Mouse (Mus musculus): Measurements from ENCODE around the gene Arl15. TPM values are rescaled to one million over a fixed set of nuclear protein-coding genes. Genes with fewer than 3 reads are reported as not detected.

Gene Arl15
- polyA plus RNA-seq, 1 experiment from 2014 or later, result 10.1 TPM

DNA sequence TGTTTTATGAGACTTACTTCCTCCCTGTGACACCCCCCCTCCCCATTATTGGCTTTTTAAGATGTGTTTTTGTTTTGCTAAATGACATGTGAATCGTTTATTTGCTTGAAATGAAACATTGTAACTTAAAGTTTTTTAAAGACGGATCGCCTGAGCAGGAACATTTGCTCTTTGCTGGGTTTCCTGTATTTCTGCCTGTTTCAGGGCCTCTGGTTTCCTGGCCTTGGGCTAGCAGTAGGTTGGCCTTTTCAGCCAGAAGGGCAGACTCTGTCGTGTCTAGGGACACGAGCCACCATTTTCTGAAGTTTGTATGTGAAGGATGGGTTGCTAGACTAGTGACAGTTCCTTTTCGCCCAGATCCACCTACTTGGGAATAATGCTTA, 18.3 kb downstream of the Arl15 start:
- Histone ChIP-seq H3K27me3 (replicated peaks; ENCODE audit: insufficient read depth, low read length) (no peaks in the 10 kb centered on the region), H3K4me1 (ENCODE audit: insufficient read depth, low read depth, low read length) (peaks cover 3% of the 10 kb centered on the region; the same call in 1 of the 2 replicates), H3K4me3 (ENCODE audit: low read depth, low read length) (no peak overlapping the region), H3K9me3 (ENCODE audit: low read length) (no peaks in the 10 kb centered on the region), H3K4me2 (replicated peaks; ENCODE audit: low read depth, low read length) (no peak overlapping the region), H3K36me3 (ENCODE audit: insufficient read depth, low read length) (no peaks in the 10 kb centered on the region), H3K9ac (replicated peaks; ENCODE audit: low read depth) (no peak overlapping the region), H3K27ac (ENCODE audit: low read length) (no peak overlapping the region)
- DNase-seq (ENCODE audit: low spot score) (no peak), ATAC-seq (no peak)
- TF ChIP-seq EP300 (IDR thresholded peaks at IDR 0.05), result no peak
- no peak for TF ChIP-seq CTCF (IDR thresholded peaks at IDR 0.05)
- WGBS, result 60% methylated on average over 6 of the region's 6 CpGs

DNA sequence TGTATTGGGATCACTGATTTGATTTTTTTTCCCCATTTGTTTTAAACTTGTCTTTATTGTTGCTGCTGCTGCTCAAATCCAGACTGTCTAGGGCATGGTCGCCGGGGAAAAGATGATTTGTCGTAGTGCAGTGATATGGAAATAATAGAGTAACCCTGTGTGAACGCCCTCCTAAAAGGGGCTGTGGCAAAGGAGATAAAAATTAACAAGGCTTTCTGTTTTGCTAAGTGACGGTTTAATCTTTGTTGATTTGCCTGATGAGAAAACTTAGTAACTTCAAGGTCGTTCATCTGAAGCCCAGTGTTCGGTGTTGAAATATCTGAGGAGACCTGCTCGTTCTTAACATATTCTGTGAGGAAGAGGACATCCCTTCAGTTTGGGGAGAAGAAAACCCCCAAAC, 19.8 kb downstream of the Arl15 start:
- Histone ChIP-seq H3K27ac (ENCODE audit: low read length) (no peak overlapping the region), H3K4me3 (ENCODE audit: low read depth, low read length) (no peak overlapping the region), H3K4me1 (ENCODE audit: insufficient read depth, low read depth, low read length) (peaks cover 3% of the 10 kb centered on the region; the same call in 1 of the 2 replicates), H3K9ac (replicated peaks; ENCODE audit: low read depth) (no peak overlapping the region), H3K9me3 (ENCODE audit: low read length) (no peaks in the 10 kb centered on the region), H3K27me3 (replicated peaks; ENCODE audit: insufficient read depth, low read length) (no peaks in the 10 kb centered on the region), H3K4me2 (replicated peaks; ENCODE audit: low read depth, low read length) (no peak overlapping the region), H3K36me3 (ENCODE audit: insufficient read depth, low read length) (no peaks in the 10 kb centered on the region)
- TF ChIP-seq EP300 (IDR thresholded peaks at IDR 0.05), result no peak
- no peak for TF ChIP-seq CTCF (IDR thresholded peaks at IDR 0.05)
- no peak for ATAC-seq
- 80% methylated on average over 8 of the region's 8 CpGs for WGBS
- DNase-seq (ENCODE audit: low spot score), result no peak

DNA sequence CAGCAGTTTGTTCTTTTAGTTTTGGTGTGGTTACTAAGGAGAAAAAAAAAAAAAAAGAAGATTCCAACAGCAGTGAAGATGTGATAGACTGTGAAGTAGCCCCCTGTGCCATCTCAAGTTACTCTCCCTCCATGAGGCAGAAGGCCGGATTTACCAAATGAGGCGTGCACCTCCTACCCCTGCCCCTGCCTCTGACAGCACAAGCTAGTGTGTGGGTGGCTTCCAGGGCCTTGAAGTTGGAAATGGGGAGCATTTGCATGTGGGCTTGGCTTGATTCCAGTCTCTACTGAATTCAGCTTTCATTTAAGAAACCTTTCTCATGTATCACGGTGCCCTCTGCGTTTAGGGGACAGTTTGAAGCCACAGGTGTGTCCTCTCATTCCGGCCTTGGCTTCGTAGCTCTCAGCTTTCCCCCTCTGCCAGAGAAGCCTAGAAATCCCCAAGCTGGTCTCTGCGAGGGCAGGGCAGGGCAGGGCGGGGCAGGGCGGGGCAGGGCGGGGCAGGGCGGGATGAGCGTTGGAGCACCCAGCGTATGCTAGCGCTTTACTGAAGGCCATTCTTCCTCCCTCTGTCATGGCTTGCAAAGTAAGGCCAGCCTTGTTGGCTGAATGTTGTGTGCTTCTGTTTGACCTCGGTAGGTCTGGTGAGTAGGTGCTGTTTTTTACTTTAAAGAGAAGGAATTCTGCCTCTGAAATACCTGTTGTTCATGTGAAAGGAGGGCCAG, 21.6 kb downstream of the Arl15 start:
- TF ChIP-seq CTCF (IDR thresholded peaks at IDR 0.05), result no peak
- no peak for TF ChIP-seq EP300 (IDR thresholded peaks at IDR 0.05)
- no peaks in the 10 kb centered on the region for H3K9me3 ChIP-seq (ENCODE audit: low read length)
- H3K4me3 ChIP-seq (ENCODE audit: low read depth, low read length), result no peak overlapping the region
- ATAC-seq, result no peak
- H3K4me2 ChIP-seq (replicated peaks; ENCODE audit: low read depth, low read length), result no peak overlapping the region
- H3K4me1 ChIP-seq (ENCODE audit: insufficient read depth, low read depth, low read length), result peaks cover 3% of the 10 kb centered on the region; the same call in 1 of the 2 replicates
- WGBS, result 58% methylated on average over 13 of the region's 15 CpGs
- no peak for DNase-seq (ENCODE audit: low spot score)
- H3K36me3 ChIP-seq (ENCODE audit: insufficient read depth, low read length), result no peaks in the 10 kb centered on the region
- no peak overlapping the region for H3K27ac ChIP-seq (ENCODE audit: low read length)
- H3K27me3 ChIP-seq (replicated peaks; ENCODE audit: insufficient read depth, low read length), result no peaks in the 10 kb centered on the region
- no peak overlapping the region for H3K9ac ChIP-seq (replicated peaks; ENCODE audit: low read depth)

DNA sequence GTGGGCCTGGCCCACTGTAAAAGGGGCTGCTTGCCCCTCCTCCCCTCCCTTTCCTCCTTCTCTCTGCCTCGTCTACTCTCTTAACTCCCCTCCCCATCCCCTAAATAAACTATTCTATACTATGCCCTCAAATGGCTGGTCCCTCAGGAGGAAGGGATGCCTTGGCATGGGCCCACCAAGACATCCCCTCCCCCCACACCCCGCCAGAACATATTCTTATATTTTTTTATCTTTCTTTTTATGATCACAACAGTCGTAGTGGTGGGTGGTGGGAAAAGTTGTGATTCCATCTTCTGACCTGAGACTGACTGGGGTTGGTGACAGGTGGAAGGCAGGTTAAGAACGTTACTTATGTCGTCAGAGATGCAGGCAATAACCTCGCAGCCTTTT, 22.1 kb downstream of the Arl15 start:
- TF ChIP-seq CTCF (IDR thresholded peaks at IDR 0.05) (no peak), EP300 (IDR thresholded peaks at IDR 0.05) (no peak)
- Histone ChIP-seq H3K36me3 (ENCODE audit: insufficient read depth, low read length) (no peaks in the 10 kb centered on the region), H3K4me1 (ENCODE audit: insufficient read depth, low read depth, low read length) (peaks cover 3% of the 10 kb centered on the region; the same call in 1 of the 2 replicates), H3K4me3 (ENCODE audit: low read depth, low read length) (no peak overlapping the region), H3K4me2 (replicated peaks; ENCODE audit: low read depth, low read length) (no peak overlapping the region), H3K27ac (ENCODE audit: low read length) (no peak overlapping the region), H3K9ac (replicated peaks; ENCODE audit: low read depth) (no peak overlapping the region), H3K27me3 (replicated peaks; ENCODE audit: insufficient read depth, low read length) (no peaks in the 10 kb centered on the region), H3K9me3 (ENCODE audit: low read length) (no peaks in the 10 kb centered on the region)
- ATAC-seq (no peak), DNase-seq (ENCODE audit: low spot score) (no peak)
- WGBS, result 71% methylated on average over 6 of the region's 6 CpGs

DNA sequence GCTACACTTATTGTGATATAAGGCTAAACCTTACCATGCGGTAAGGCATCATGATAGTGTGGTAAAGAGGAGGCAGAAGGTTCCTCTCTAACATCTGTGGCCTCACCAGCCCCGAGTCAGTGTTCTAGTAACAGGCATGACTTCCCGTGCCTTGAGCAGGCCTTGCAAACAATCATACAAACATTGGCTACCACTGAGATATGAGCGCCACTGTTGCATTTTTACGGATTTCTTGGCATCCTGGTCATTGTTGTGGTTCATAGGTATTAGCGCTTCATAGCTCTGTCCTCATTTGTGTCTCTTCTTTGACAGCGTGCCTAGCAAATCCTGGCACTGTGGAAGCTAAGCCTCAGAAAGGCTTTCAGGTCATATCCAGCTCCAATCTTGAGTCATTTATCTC, 24.7 kb downstream of the Arl15 start:
- Histone ChIP-seq H3K27me3 (replicated peaks; ENCODE audit: insufficient read depth, low read length) (no peaks in the 10 kb centered on the region), H3K4me1 (ENCODE audit: insufficient read depth, low read depth, low read length) (peaks cover 3% of the 10 kb centered on the region; the same call in 1 of the 2 replicates), H3K9me3 (ENCODE audit: low read length) (no peaks in the 10 kb centered on the region), H3K36me3 (ENCODE audit: insufficient read depth, low read length) (no peaks in the 10 kb centered on the region), H3K27ac (ENCODE audit: low read length) (no peak overlapping the region), H3K4me3 (ENCODE audit: low read depth, low read length) (no peak overlapping the region), H3K4me2 (replicated peaks; ENCODE audit: low read depth, low read length) (no peak overlapping the region), H3K9ac (replicated peaks; ENCODE audit: low read depth) (no peak overlapping the region)
- WGBS, result 91% methylated on average over 7 of the region's 7 CpGs
- no peak for TF ChIP-seq CTCF (IDR thresholded peaks at IDR 0.05)
- TF ChIP-seq EP300 (IDR thresholded peaks at IDR 0.05), result no peak
- no peak for ATAC-seq
- no peak for DNase-seq (ENCODE audit: low spot score)

DNA sequence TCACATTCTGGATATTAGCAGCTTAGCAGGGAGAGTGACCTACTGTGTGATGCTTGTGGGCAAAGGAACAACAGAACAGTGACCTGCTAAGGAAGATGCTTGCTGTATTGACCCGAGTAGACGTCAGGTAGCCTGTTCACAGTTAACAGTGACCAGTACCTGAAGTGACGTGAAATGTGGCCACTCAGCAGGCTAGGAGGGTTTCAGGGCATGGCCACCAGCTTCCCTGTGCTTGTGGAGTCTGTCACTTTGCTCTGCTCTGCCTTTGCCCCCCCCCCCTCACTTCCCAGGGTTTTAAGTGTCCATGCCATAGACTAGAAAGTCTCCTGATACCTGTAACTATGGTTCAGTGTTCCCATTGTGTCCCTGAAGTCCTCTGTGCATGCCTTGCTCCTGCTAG, 25.9 kb downstream of the Arl15 start:
- DNase-seq (ENCODE audit: low spot score), result no peak
- Histone ChIP-seq H3K4me1 (ENCODE audit: insufficient read depth, low read depth, low read length) (peaks cover 3% of the 10 kb centered on the region; the same call in 1 of the 2 replicates), H3K4me2 (replicated peaks; ENCODE audit: low read depth, low read length) (no peak overlapping the region), H3K9ac (replicated peaks; ENCODE audit: low read depth) (no peak overlapping the region), H3K9me3 (ENCODE audit: low read length) (no peaks in the 10 kb centered on the region), H3K4me3 (ENCODE audit: low read depth, low read length) (no peak overlapping the region), H3K27me3 (replicated peaks; ENCODE audit: insufficient read depth, low read length) (no peaks in the 10 kb centered on the region), H3K27ac (ENCODE audit: low read length) (no peak overlapping the region), H3K36me3 (ENCODE audit: insufficient read depth, low read length) (no peaks in the 10 kb centered on the region)
- 83% methylated on average over 3 of the region's 3 CpGs for WGBS
- TF ChIP-seq EP300 (IDR thresholded peaks at IDR 0.05) (no peak), CTCF (IDR thresholded peaks at IDR 0.05) (no peak)
- no peak for ATAC-seq
